Mouse (Mus musculus) olfactory bulb, adult 2 months (tissue): ENCODE results near the gene Frat2.

Experiments
- CTCF ChIP-seq: fragments of 200-500 bp; IDR thresholded peaks from 2 replicates; pipeline ENCODE4 v1.5.1; 2012; ENCODE audit warnings: low read depth, mild to moderate bottlenecking, low read length, moderate library complexity; ENCODE audit not compliant: insufficient read depth
- POLR2A ChIP-seq: fragments of 200-500 bp; IDR thresholded peaks from 2 replicates; pipeline ENCODE4 v1.6.1; 2012; ENCODE audit warnings: mild to moderate bottlenecking, low read depth, low read length, moderate library complexity; ENCODE audit not compliant: insufficient read depth

- TF ChIP-seq POLR2A, result no peak
- TF ChIP-seq CTCF, result no peak
Measured at GRCm38 (mm10) chr19:41800986-41801741, 46.8 kb downstream of the Frat2 start.
